Mouse (Mus musculus) heart, embryonic 12.5 days (tissue): ENCODE measurements around the gene Elovl6. TPM values are rescaled to one million over a fixed set of nuclear protein-coding genes. Genes with fewer than 3 reads are reported as not detected.
A peak's percentile ranks its signal among the peaks of the same experiment; 100 is the strongest.

Source experiments
- ATAC-seq: fragments of 200-750 bp; cut with Nextera tagmentation; 2 replicates; pipeline ENCODE4 v1.8.0; 2017; ENCODE audit warnings: moderate TSS enrichment, moderate library complexity; ENCODE audit not compliant: insufficient number of reproducible peaks, low FRiP score
- H3K27ac ChIP-seq: fragments of 300-500 bp; sonication (generic); 2 replicates; pipeline ENCODE4 v1.5.1; 2016; ENCODE audit warnings: mild to moderate bottlenecking, moderate library complexity; ENCODE audit not compliant: poor library complexity, severe bottlenecking
- H3K27me3 ChIP-seq: fragments of 300-500 bp; sonication (generic); replicated peaks from 2 replicates; pipeline ENCODE4 v1.6.1; 2016; ENCODE audit warnings: mild to moderate bottlenecking, moderate library complexity
- H3K36me3 ChIP-seq: fragments of 300-500 bp; sonication (generic); 2 replicates; pipeline ENCODE4 v1.6.1; 2016; ENCODE audit warnings: mild to moderate bottlenecking, moderate library complexity
- H3K4me1 ChIP-seq: fragments of 300-500 bp; sonication (generic); replicated peaks from 2 replicates; pipeline ENCODE4 v1.6.1; 2016; ENCODE audit warnings: mild to moderate bottlenecking
- H3K4me2 ChIP-seq: fragments of 300-500 bp; sonication (generic); 2 replicates; pipeline ENCODE4 v1.6.1; 2016; ENCODE audit warnings: mild to moderate bottlenecking, moderate library complexity
- H3K4me3 ChIP-seq: fragments of 300-500 bp; sonication (generic); 2 replicates; pipeline ENCODE4 v1.5.1; 2016; ENCODE audit warnings: mild to moderate bottlenecking
- H3K9ac ChIP-seq: fragments of 300-500 bp; sonication (generic); 2 replicates; pipeline ENCODE4 v1.6.1; 2016; ENCODE audit warnings: mild to moderate bottlenecking, moderate library complexity
- H3K9me3 ChIP-seq: fragments of 300-500 bp; sonication (generic); replicated peaks from 2 replicates; pipeline ENCODE4 v1.6.1; 2016; ENCODE audit warnings: mild to moderate bottlenecking, moderate library complexity
- WGBS: fragments of 180-500 bp; shearing (Covaris S2); methylation state at CpG from one replicate; pipeline ENCODE4 v1.1.7; 2016; 5-methylcytosine and 5-hydroxymethylcytosine counted together
- polyA plus RNA-seq: library from polyadenylated mRNA; unstranded; fragments of >200 nt; fragmentation: Nextera tagmentation; extraction: Ambion mirVana; gene quantifications from 2 replicates; pipeline ENCODE4 v1.2.1, GENCODE M21; 2016

The Elovl6 gene
- polyA plus RNA-seq, 1 experiment from 2014 or later, result 18.5 TPM

DNA sequence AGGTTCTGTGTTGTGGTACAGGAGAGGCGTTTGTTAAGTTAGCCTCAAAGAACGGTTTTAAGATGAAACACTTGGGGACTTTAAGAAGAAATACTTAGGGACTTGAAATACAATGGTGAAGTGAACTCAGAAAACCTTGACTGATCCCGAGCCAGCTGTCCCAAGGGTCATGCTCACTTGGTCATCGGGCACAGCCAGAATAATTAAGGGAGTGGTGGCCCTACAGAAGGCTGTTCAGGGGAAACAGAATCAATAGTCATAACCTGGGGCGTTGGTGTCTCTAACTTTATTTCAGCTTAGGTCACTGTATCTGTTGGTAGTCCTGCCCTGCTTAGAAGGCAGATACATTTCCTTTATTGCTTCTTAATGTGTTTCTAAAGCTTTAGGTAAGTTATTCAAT lies 51.1 kb downstream of the Elovl6 start:
- Histone ChIP-seq H3K4me3 (no peak overlapping the region), H3K36me3 (no peaks in the 10 kb centered on the region)
- no peak for ATAC-seq

DNA sequence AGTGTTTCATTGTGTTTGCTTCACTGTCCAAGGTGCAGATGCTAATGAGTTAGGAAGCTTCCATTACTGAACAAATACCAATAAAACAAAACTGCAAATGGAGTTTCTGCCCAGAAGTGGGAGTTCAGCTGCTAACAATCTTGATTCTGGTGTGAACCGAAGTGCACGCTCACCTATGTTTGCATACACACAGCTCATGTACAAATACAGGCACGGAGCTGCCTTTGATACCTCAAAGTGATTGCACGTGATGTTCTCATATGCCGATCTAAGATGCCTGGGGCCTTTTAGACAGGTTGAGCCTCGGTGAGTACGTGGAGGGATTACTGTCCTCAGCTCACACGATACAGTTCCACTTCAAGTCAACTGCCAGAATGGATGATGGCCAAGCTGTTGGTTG lies 55.8 kb downstream of the Elovl6 start:
- no peak overlapping the region for H3K4me2 ChIP-seq
- H3K27me3 ChIP-seq, result no peaks in the 10 kb centered on the region
- no peaks in the 10 kb centered on the region for H3K9me3 ChIP-seq
- no peak overlapping the region for H3K4me3 ChIP-seq
- no peak overlapping the region for H3K9ac ChIP-seq
- ATAC-seq, result no peak
- no peak overlapping the region for H3K27ac ChIP-seq
- no peaks in the 10 kb centered on the region for H3K36me3 ChIP-seq
- H3K4me1 ChIP-seq, result peaks cover 32% of the 10 kb centered on the region
- 89% methylated on average over 8 of the region's 8 CpGs for WGBS

More for the DNA sequence above, 51.1 kb downstream of the Elovl6 start:
- no peak overlapping the region for H3K9ac ChIP-seq
- 85% methylated on average over 5 of the region's 5 CpGs for WGBS
- H3K27me3 ChIP-seq, result no peaks in the 10 kb centered on the region
- H3K4me2 ChIP-seq, result no peak overlapping the region
- peaks cover 29% of the 10 kb centered on the region for H3K4me1 ChIP-seq
- no peaks in the 10 kb centered on the region for H3K9me3 ChIP-seq
- no peak overlapping the region for H3K27ac ChIP-seq

DNA sequence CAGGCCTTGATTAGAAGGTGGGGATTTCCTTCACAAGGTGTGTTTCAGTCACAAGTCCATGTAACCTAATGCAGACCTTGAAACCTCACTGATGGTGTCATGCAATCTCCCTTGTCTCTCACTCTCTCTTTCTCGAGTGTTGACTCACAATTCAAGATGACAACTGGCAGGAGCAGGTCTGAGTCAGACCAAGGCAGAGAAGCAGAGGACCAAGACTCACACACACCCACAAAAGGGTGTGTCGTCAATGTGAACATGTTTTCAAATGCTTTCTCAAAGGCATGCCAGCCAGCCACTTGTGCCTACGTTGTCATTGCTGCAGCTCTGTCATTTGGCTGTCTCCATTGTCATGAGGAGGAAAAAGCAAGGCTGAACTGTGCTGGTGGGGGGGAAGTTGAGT lies 56.6 kb downstream of the Elovl6 start:
- H3K9me3 ChIP-seq, result no peaks in the 10 kb centered on the region
- H3K4me2 ChIP-seq, result no peak overlapping the region
- H3K4me1 ChIP-seq, result peaks cover 35% of the 10 kb centered on the region
- H3K4me3 ChIP-seq, result no peak overlapping the region
- no peak overlapping the region for H3K27ac ChIP-seq
- H3K27me3 ChIP-seq, result no peaks in the 10 kb centered on the region
- H3K9ac ChIP-seq, result no peak overlapping the region
- no peak for ATAC-seq
- no peaks in the 10 kb centered on the region for H3K36me3 ChIP-seq
- WGBS, result 46% methylated on average over 3 of the region's 3 CpGs

DNA sequence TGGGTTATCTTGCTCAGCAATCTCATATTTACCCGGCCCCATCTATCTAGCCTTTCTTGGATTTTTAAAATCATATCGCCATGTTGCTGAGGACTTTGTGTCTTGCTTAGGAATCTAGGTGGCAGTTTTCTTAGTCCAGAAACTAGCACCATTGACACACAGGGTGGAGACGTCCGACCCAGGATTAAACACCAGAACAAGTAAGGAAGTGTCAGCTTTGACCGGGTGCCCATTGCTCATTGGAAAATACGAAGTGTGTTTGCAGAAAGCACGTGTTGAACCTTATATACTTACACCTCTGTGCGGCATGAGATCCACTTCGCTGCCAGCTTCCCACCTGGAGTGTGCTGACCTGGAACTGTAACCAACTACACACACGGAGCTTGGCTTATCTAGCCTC lies 57.5 kb downstream of the Elovl6 start:
- WGBS, result 85% methylated on average over 10 of the region's 10 CpGs
- Histone ChIP-seq H3K27ac (peak overlapping the region; percentile 56), H3K4me3 (no peak overlapping the region), H3K9me3 (no peaks in the 10 kb centered on the region), H3K27me3 (no peaks in the 10 kb centered on the region), H3K9ac (no peak overlapping the region), H3K4me2 (no peak overlapping the region), H3K36me3 (no peaks in the 10 kb centered on the region), H3K4me1 (peaks cover 35% of the 10 kb centered on the region)
- no peak for ATAC-seq

DNA sequence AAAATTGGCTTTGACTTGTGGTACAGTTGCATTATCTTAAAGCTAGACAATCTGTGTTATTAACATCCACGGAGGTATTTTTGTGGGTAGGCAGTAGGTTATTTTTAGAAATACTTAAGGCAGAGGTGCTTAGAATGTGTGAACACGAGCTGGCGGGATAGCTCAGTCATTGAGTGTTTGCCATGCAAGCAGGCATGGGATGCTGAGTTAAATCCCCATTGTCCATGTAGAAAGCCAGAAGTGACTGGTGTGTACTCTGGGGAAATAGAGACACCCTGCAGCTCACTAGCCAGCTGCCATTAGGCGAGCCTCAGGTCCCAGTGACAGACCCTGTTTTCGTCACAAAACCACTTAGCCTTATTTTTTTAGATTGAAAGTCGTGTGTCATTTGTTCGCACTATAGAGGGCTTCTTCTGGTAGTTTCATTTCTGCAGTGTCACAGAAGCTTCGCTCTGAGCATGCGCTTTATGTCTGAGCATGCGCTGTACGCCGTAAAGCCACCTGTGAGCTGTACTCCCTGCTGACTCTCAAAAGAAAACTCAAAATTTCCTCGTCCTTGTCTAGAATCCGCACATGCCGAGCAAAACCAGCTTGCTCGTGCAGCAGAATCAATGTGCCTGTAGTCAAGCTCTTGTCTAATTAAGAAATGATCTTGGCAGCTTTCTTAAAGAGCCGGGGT lies 58.5 kb downstream of the Elovl6 start:
- Histone ChIP-seq H3K4me3 (no peak overlapping the region), H3K4me2 (peak overlapping the region; percentile 44), H3K27ac (peak overlapping the region; percentile 86), H3K9ac (no peak overlapping the region), H3K27me3 (no peaks in the 10 kb centered on the region), H3K36me3 (no peaks in the 10 kb centered on the region), H3K9me3 (no peaks in the 10 kb centered on the region), H3K4me1 (peaks cover 36% of the 10 kb centered on the region)
- ATAC-seq, result peak; percentile 45; the same call in 1 of the 2 replicates
- 68% methylated on average over 17 of the region's 17 CpGs for WGBS

DNA sequence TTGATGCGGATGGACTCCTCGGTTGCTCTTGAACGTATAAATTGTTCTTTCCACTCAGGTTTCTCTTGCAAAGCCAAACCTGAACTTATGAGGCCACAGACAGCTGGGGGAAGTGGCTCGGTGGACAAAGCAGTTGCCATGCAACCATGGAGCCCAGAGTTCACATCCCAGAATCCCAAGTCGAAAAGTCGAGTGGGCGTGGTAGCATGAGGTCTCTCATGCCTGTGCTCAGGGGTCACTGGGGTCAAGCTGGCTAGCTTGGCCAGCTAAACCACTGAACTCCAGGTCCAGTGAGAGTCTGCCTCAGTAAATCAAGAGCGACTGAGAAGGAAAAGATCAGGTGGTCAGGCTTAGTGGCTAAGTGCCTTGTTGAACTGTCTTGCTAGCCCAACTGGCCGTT lies 59.1 kb downstream of the Elovl6 start:
- H3K27ac ChIP-seq, result peak overlapping the region; percentile 86
- peak overlapping the region; percentile 44; the same call in 1 of the 2 replicates for H3K4me2 ChIP-seq

DNA sequence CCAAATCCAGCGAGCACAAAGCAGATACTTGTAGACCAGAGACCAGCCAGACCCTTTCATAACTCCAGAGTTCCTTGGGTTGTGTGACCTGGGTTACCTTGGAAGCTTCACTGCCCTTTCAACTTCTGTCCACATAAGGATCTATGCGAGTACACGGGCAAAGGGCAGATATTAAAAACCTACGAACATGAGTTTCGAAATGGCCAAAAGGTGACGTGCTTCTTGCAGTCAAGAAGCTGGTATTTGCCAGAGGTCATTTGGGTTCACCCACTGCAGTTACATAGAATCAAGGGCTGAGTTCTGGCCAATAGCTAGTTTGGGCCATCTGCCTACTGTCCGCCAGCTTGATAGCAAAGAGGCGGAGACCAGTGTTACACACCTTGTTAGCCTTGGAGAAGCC lies 59.6 kb downstream of the Elovl6 start:
- 0 out of 2 replicates have a peak overlapping the region, but pooled peaks have one; percentile 86 for H3K27ac ChIP-seq
- H3K36me3 ChIP-seq, result 0 out of 2 replicates have a peak, but pooled peaks cover 5% of the 10 kb centered on the region
- no peaks in the 10 kb centered on the region for H3K27me3 ChIP-seq
- ATAC-seq, result no peak
- H3K4me2 ChIP-seq, result no peak overlapping the region
- WGBS, result 90% methylated on average over 8 of the region's 8 CpGs
- H3K9ac ChIP-seq, result no peak overlapping the region
- H3K9me3 ChIP-seq, result no peaks in the 10 kb centered on the region
- H3K4me3 ChIP-seq, result no peak overlapping the region
- peaks cover 43% of the 10 kb centered on the region for H3K4me1 ChIP-seq

More for the DNA sequence above, 59.1 kb downstream of the Elovl6 start:
- Histone ChIP-seq H3K36me3 (0 out of 2 replicates have a peak, but pooled peaks cover 4% of the 10 kb centered on the region), H3K9me3 (no peaks in the 10 kb centered on the region), H3K9ac (no peak overlapping the region), H3K27me3 (no peaks in the 10 kb centered on the region), H3K4me3 (no peak overlapping the region), H3K4me1 (peaks cover 42% of the 10 kb centered on the region)
- WGBS, result 73% methylated on average over 9 of the region's 9 CpGs
- ATAC-seq, result no peak

DNA sequence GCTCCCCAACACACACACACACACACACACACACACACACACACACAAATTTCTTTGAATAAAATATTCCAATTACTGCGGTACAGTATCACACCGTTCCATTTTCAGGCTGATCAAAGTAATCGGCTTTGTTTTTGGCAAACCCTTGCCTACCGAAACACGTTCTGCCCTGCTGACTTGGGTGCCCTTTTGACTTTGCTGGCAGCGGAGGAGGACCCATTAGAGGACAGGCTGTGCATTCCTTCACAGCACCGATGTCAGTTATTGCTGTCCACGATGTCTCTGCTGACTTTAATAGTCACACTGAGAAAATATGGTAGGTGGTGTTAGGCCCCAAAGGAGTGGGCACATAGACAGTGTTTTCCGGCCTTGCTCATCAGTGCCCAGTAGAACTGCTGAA lies 60.8 kb downstream of the Elovl6 start:
- 79% methylated on average over 9 of the region's 9 CpGs for WGBS
- no peak for ATAC-seq
- H3K27me3 ChIP-seq, result no peaks in the 10 kb centered on the region
- no peak overlapping the region for H3K4me2 ChIP-seq
- no peak overlapping the region for H3K4me3 ChIP-seq
- 0 out of 2 replicates have a peak, but pooled peaks cover 5% of the 10 kb centered on the region for H3K36me3 ChIP-seq
- H3K9me3 ChIP-seq, result no peaks in the 10 kb centered on the region
- peaks cover 43% of the 10 kb centered on the region for H3K4me1 ChIP-seq
- no peak overlapping the region for H3K9ac ChIP-seq
- H3K27ac ChIP-seq, result no peak overlapping the region

DNA sequence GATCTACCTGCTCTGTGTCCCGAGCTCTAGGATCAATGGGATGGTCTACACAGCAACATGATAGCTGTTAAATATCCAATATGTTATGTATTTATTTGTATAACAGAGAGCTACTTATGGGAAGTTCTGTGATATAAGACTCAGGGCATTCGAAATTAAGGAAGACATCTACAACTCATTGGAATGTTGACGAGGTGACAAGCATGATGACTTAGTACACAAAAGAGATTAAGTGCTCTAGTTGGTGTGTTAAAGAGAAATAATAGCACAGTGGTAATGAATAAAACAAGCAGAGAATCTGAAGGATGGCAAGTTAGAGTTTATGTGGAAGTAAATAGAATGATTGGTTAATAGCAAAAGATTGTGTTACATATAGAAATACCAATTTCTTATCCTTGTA lies 61.6 kb downstream of the Elovl6 start:
- WGBS, result 80% methylated on average over 3 of the region's 3 CpGs
- Histone ChIP-seq H3K27me3 (no peaks in the 10 kb centered on the region), H3K4me2 (no peak overlapping the region), H3K36me3 (0 out of 2 replicates have a peak, but pooled peaks cover 5% of the 10 kb centered on the region), H3K4me3 (no peak overlapping the region), H3K27ac (no peak overlapping the region), H3K9me3 (no peaks in the 10 kb centered on the region), H3K4me1 (peaks cover 42% of the 10 kb centered on the region), H3K9ac (no peak overlapping the region)
- ATAC-seq, result no peak

DNA sequence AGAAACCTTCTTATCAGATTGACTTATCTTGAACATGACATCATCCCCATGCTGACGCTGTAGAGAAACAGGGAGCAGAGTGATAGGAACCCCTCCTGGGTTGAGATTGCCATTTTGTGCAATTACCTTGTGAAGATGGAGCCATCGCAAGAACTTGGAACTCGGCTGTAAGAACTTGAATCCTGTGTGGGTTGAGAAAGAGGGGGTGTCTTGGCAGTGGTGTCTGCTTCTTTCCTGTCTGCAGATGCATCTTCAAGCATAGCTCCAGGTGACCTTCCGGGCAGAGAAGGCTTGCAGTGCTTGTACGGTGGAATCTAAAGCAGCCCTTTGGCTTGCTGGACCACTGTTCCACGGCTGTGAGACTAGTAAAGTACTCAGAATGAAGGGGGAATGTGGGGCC lies 63.9 kb downstream of the Elovl6 start:
- 75% methylated on average over 6 of the region's 6 CpGs for WGBS

DNA sequence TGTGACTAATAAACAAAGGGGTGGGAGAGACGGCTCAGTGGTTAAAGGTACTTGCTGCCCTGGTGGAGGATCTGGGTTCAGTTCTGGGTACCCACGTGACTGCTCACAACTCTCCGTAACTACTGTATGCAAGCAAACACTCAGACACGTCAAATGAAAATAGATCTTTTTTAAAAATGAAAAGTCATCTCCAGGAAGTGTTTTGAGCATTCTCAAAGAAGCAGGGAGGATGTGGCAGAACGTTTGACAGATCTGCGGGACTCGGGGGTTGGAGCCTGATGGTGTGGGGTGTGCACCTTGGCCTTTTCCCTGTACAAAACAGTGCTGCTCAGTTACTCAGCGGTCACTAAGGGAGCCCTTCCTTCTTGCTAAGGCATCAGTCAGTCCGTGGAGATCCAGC lies 70.1 kb downstream of the Elovl6 start:
- ATAC-seq, result no peak
- no peaks in the 10 kb centered on the region for H3K27me3 ChIP-seq
- WGBS, result 73% methylated on average over 9 of the region's 9 CpGs
- no peak overlapping the region for H3K27ac ChIP-seq
- no peak overlapping the region for H3K9ac ChIP-seq
- no peak overlapping the region for H3K4me3 ChIP-seq
- peaks cover 5% of the 10 kb centered on the region; the same call in 1 of the 2 replicates for H3K36me3 ChIP-seq
- H3K9me3 ChIP-seq, result no peaks in the 10 kb centered on the region
- H3K4me1 ChIP-seq, result no peaks in the 10 kb centered on the region
- H3K4me2 ChIP-seq, result no peak overlapping the region

More for the DNA sequence above, 63.9 kb downstream of the Elovl6 start:
- no peaks in the 10 kb centered on the region for H3K9me3 ChIP-seq
- no peak overlapping the region for H3K27ac ChIP-seq
- H3K9ac ChIP-seq, result no peak overlapping the region
- 0 out of 2 replicates have a peak, but pooled peaks cover 5% of the 10 kb centered on the region for H3K36me3 ChIP-seq
- ATAC-seq, result no peak
- H3K4me2 ChIP-seq, result no peak overlapping the region
- H3K27me3 ChIP-seq, result no peaks in the 10 kb centered on the region
- H3K4me1 ChIP-seq, result peaks cover 27% of the 10 kb centered on the region
- no peak overlapping the region for H3K4me3 ChIP-seq

DNA sequence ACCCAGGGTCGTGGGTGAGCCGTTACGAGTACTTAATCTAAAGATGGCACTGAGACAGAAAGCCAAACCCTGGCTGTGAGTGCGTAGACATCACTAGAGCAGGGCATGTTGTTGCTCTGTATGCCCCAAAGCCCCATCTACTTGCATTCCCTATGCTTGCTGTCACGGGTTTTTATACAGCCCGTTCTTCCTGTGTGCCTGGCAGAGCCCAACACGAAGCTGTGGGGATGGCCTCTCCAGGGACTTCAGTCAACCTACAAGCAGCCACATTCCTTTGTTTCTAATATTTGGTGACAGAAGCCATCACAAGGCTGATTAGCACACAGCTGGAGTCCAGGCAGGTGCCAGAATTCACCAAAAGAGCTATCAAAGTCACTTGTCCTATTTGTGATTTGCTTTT lies 73.3 kb downstream of the Elovl6 start:
- 76% methylated on average over 7 of the region's 7 CpGs for WGBS

More for the DNA sequence above, 73.3 kb downstream of the Elovl6 start:
- no peaks in the 10 kb centered on the region for H3K27me3 ChIP-seq
- H3K9me3 ChIP-seq, result no peaks in the 10 kb centered on the region
- no peak overlapping the region for H3K27ac ChIP-seq
- no peaks in the 10 kb centered on the region for H3K4me1 ChIP-seq
- ATAC-seq, result no peak
- no peak overlapping the region for H3K9ac ChIP-seq
- no peak overlapping the region for H3K4me3 ChIP-seq
- peaks cover 22% of the 10 kb centered on the region; the same call in 1 of the 2 replicates for H3K36me3 ChIP-seq
- no peak overlapping the region for H3K4me2 ChIP-seq
